Mouse (Mus musculus) testis, adult 2 months (tissue): ENCODE data around the gene Palm.

Source experiments
- CTCF ChIP-seq: fragments of 200-500 bp; IDR thresholded peaks from 2 replicates; pipeline ENCODE4 v1.5.1; 2012; ENCODE audit warnings: low read depth, mild to moderate bottlenecking, inconsistent platforms, low read length, moderate library complexity; ENCODE audit not compliant: control insufficient read depth, insufficient read depth, insufficient replicate concordance
- POLR2A ChIP-seq: fragments of 200-500 bp; IDR thresholded peaks from 2 replicates; pipeline ENCODE4 v1.6.1; 2012; ENCODE audit warnings: low read depth, mild to moderate bottlenecking, inconsistent platforms, low read length, moderate library complexity; ENCODE audit not compliant: control insufficient read depth

- TF ChIP-seq CTCF (no peak), POLR2A (no peak)
These were observed 71.2 kb downstream of the Palm start for GRCm38 (mm10) chr10:79864351-79865188.
